Mouse (Mus musculus) mouse embryonic stem cell (cell line): ENCODE results near the gene Tnik.

Source experiments
- in situ Hi-C, 2 experiments: fragments of 300-500 bp; cut with MboI; formaldehyde crosslinking; loops; 1 replicate in 1 of 2; 3 replicates in 1 of 2; pipeline ENCODE4 v1.14.3; 2019 to 2020; ENCODE audit warnings: low sequenced_read_pairs in 2 of 2, low pct_unique_long_range_greater_than_20kb in 1 of 2, mixed read lengths in 1 of 2; ENCODE audit not compliant: unreplicated experiment in 1 of 2

Tnik gene

DNA sequence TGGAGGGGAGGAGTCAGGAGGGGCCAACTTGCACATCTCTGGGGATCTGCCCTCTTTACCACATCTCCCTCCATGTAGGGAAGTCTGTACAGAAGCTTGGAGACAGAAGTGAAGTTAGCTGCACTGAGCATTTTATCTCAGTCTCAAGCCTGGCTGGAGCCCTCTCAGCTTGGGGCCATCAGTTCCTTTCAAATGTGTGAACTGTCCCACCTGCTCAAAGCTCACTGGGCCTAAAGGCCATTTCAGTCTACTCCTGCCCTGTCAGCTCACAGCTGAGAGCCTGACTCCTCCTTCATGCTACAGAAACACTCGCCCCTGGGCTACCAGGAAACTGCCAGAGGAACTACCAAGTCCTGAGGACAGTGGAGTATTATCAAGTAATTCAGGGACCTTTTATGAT lies 288.7 kb downstream of the Tnik start:
- in situ Hi-C loops = loop anchor here (25.0 kb wide), 2 partner anchors 389 to 411 kb away; no protein-coding TSS in a partner anchor

GRCm38 (mm10) chr3:28554934-28555333 lies 291.9 kb downstream of the Tnik start:
- in situ Hi-C loops = loop anchor here (25.0 kb wide), 2 partner anchors 393 to 407 kb away; no protein-coding TSS in a partner anchor

DNA sequence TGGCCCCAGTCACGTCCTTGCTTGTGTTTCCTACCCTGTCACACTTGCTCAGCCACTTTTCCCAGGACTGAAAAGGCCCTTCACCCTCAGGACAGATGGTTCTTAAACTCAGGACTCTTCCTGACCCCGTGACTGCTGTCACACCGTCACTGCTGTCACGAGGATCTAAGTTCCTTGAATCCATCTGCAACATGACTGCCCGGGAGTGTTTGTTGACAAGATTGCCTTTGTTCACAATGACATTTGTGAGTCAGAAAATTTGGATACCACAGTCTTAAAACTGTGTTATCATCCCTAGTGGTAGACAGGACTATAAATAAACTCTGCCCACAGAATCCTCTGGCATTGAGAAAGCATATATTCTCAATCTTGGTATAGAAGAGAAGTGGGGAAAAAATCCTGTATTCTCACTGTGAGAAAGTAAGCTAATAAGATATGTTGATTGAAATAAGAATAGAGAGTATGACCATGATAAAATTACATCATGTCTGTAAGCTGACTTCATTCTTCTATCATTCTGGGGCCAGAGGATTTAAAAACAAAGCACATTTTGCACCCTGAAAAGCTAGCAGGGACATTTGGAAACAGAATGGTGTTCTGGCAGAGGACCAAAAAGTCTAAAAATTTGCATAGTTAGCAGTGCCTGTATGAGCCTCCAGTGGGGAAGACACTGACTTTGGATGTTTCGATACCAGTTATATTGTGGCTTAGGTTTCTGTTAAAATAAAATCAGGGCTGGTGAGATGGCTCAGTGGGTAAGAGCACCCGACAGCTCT lies 293.0 kb downstream of the Tnik start:
- in situ Hi-C loops = loop anchor here (25.0 kb wide), 2 partner anchors 394 to 406 kb away; no protein-coding TSS in a partner anchor

GRCm38 (mm10) chr3:28558328-28558871 lies 295.4 kb downstream of the Tnik start:
- in situ Hi-C loops = loop anchor here (25.0 kb wide), 2 partner anchors 396 to 404 kb away; no protein-coding TSS in a partner anchor

GRCm38 (mm10) chr3:28561408-28561807 lies 298.4 kb downstream of the Tnik start:
- in situ Hi-C loops = loop anchor here (10.0 to 25.0 kb wide), 3 partner anchors 183 to 401 kb away; no protein-coding TSS in a partner anchor

DNA sequence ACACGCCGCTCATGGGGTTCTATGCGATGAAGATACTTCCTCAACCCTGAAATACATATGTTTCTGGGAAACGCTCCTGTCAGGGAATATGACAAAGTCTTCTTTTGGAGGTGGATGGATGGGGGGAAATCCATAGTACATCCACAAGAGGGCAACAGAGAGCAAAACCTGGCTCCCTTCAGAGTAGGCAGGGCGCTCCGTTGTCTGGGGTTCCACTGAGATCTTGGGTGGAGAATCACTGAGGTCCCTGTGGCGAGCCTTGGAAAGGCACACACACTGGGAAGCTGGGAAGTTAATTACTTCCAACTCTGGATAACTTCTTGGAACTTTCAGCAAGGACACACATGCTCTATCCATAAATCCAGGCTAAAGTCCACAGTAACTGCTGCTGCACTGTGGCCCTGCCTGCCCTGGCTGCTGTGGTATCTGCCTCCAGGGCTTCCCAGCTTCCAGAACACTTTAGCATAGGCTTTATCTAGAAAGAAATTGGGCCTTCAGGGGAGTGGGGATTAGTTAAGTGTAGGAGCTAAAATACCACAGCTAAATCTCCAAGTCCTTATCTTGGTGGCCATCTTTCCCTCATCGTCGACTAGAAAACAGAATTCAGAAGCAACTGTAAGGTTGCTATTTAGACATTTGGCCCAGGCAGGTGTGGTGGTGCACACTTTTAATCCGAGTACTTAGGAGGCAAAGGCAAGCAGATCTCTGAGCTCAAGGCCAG lies 299.8 kb downstream of the Tnik start:
- in situ Hi-C loops = loop anchor here (10.0 to 25.0 kb wide), 3 partner anchors 182 to 400 kb away; no protein-coding TSS in a partner anchor

- in situ Hi-C loops = loop anchor here (10.0 to 25.0 kb wide), 3 partner anchors 180 to 402 kb away; no protein-coding TSS in a partner anchor
Measured at GRCm38 (mm10) chr3:28564370-28565357, 301.6 kb downstream of the Tnik start.

DNA sequence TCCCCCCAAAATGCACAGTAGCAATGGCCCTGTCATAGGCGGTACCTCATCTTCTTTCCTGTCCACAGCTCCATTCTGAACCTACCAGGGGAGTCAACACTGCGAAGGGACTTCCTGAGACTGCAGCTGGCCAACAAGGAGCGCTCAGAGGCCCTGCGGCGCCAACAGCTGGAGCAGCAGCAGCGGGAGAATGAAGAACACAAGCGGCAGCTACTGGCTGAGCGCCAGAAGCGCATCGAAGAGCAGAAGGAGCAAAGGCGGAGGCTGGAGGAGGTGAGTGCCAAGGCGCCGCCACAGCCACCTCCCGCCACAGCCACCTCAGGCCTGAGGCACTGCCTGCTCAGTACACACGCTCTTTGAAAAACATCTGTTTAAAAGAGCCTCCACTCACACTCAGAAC lies 314.3 kb downstream of the Tnik start:
- in situ Hi-C loops = no loop called here

GRCm38 (mm10) chr3:28578950-28579615 lies 316.1 kb downstream of the Tnik start:
- in situ Hi-C loops = no loop called here

GRCm38 (mm10) chr3:28585750-28586465 lies 322.9 kb downstream of the Tnik start:
- in situ Hi-C loops = no loop called here

GRCm38 (mm10) chr3:28587808-28588207 lies 324.8 kb downstream of the Tnik start:
- in situ Hi-C loops = no loop called here

DNA sequence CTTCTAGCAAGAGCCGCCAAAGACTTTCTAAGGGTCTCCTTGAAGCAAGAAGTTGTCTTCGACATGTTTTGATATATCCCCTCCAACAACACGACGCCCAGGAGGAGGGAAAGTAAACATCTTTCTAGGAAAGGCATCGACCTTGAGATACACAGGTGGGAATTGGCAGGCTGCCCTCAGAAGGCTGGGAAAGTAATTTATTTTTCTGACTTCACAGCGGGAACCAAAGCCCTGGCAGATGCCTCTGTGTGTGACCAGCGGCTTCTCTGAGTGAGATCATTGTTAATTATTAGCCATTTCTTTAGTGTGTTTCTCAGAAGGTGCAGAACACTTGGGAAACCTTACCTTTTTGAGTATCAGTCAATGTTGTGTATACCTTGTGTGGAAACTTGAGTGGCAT lies 328.3 kb downstream of the Tnik start:
- in situ Hi-C loops = no loop called here

GRCm38 (mm10) chr3:28593922-28594321 lies 330.9 kb downstream of the Tnik start:
- in situ Hi-C loops = no loop called here

DNA sequence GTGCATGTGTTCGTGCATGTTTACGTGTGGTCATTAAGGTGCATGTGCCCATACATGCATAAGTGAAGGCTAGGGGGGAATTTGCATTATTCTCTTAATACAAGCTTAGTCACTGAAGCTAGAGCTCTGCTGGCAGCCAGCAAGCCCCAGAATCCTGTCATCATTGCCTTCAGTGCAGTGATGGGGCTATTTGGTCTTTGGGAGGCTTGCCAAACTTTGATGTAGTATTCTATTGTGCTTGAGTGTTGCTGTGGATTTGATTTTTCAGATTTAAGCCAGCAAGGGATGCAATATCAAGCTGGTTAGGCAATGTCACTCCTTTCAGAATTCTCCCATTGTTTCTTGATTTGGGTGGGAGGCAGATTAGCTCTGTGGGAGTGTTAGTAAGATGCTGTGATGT lies 336.5 kb downstream of the Tnik start:
- in situ Hi-C loops = no loop called here

GRCm38 (mm10) chr3:28606741-28607140 lies 343.7 kb downstream of the Tnik start:
- in situ Hi-C loops = no loop called here

DNA sequence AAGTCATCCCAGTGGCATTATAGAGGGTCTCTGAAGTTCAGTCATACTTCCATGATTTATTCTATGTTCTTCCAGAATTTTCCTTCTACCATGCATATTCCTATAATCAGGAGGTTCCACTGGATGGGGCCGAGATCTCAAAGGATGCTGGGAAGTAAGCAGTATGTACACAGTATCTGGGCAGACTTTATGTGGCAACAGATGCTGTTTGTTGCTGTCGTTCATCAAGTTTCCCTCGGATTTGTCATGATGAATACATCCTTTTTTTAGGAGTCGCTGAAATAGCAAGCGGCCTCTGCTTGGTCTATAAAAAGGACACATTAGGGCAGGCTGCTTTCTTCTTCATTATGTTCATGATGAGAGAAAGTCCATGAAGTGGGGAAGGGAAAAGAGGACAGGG lies 349.3 kb downstream of the Tnik start:
- in situ Hi-C loops = no loop called here

DNA sequence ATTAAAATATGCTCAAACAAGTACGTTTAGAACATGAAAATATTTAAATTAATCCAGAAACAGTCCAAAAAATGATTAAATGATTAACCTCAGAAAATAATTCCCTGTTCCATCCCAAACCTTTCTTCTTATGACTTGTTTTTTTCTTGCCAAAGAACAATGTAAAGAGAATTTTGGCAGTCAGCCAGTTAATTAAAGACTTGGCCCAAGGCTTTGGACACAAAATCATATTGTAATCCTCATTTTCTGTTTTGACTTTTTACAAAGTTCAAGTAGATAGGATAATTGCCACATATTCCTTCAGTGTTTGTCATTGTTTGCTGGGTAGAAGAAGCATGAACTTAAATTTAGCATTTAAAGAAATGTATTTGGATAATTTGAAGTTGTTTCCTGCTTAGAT lies 353.4 kb downstream of the Tnik start:
- in situ Hi-C loops = no loop called here
